ENCODE assay signal across 9 mouse cellular contexts in genomic region chr3:87972203-87972664, GRCm38 (mm10). TPM values are rescaled to one million over a fixed set of nuclear protein-coding genes. Genes with fewer than 3 reads are reported as not detected.
DNase-seq lines count a peak whose midpoint lies in the region; ATAC-seq lines count a peak whose summit lies in the region.
"Had no signal": no experiment of that assay in that cellular context is flagged by ENCODE, and none has a peak within 500 bp of the region (broad histone marks: within the 10 kb centered on the region; RNA-seq: fewer than 3 reads in every experiment).

No protein-coding gene starts in this region.

- peaks cover 44% of the 10 kb centered on the region for H3K4me1 ChIP-seq in heart, embryonic 15.5 days (replicated peaks)
- peaks cover 47% of the 10 kb centered on the region for H3K4me1 ChIP-seq in embryonic facial prominence, embryonic 12.5 days
- H3K4me1 ChIP-seq in intestine, embryonic 16.5 days (ENCODE audit: control insufficient read depth, insufficient read depth, low read length), result peaks cover 42% of the 10 kb centered on the region
- H3K4me1 ChIP-seq in neural tube, embryonic 11.5 days (ENCODE audit: control insufficient read depth, insufficient read depth, low read length), result peaks cover 38% of the 10 kb centered on the region

- H3K36me3 ChIP-seq in heart, embryonic 15.5 days, result 0 out of 2 replicates have a peak, but pooled peaks cover 2% of the 10 kb centered on the region
- H3K36me3 ChIP-seq in embryonic facial prominence, embryonic 12.5 days, result 0 out of 2 replicates have a peak, but pooled peaks cover 6% of the 10 kb centered on the region
- H3K36me3 ChIP-seq in intestine, embryonic 16.5 days (ENCODE audit: control insufficient read depth, insufficient read depth, low read length), result no peaks in the 10 kb centered on the region
- H3K36me3 ChIP-seq in neural tube, embryonic 11.5 days (ENCODE audit: control insufficient read depth, insufficient read depth, low read length), result peaks cover 4% of the 10 kb centered on the region

- H3K27me3 ChIP-seq in heart, embryonic 15.5 days, result peaks cover 18% of the 10 kb centered on the region
- H3K27me3 ChIP-seq in embryonic facial prominence, embryonic 12.5 days, result peaks cover 16% of the 10 kb centered on the region; the same call in 1 of the 2 replicates
- 0 out of 2 replicates have a peak, but pooled peaks cover 4% of the 10 kb centered on the region for H3K27me3 ChIP-seq in intestine, embryonic 16.5 days (replicated peaks; ENCODE audit: control insufficient read depth, insufficient read depth, low read length)
- no peaks in the 10 kb centered on the region for H3K27me3 ChIP-seq in neural tube, embryonic 11.5 days (ENCODE audit: control insufficient read depth, insufficient read depth, low read length)

- intact Hi-C loops in heart, postnatal 10 days (cut with DNase I), result no loop called here

- 27% methylated on average over 8 of the region's 8 CpGs for WGBS in heart, embryonic 15.5 days
- 5% methylated on average over 8 of the region's 8 CpGs for WGBS in embryonic facial prominence, embryonic 12.5 days
- whole genome bisulfite sequencing in intestine, embryonic 16.5 days, result 20% methylated on average over 8 of the region's 8 CpGs
- WGBS in neural tube, embryonic 11.5 days, result 3% methylated on average over 8 of the region's 8 CpGs

- peak overlapping the region; percentile 63 for H3K9ac ChIP-seq in heart, embryonic 15.5 days
- H3K9ac ChIP-seq in embryonic facial prominence, embryonic 12.5 days, result peak overlapping the region; percentile 71
- peak overlapping the region; percentile 82 for H3K9ac ChIP-seq in intestine, embryonic 16.5 days (ENCODE audit: low read depth, low read length)
- H3K9ac ChIP-seq in neural tube, embryonic 11.5 days (ENCODE audit: low read length), result peak overlapping the region; percentile 87

- H3K4me3 ChIP-seq in heart, embryonic 15.5 days, result peak overlapping the region; percentile 60
- peak overlapping the region; percentile 53 for H3K4me3 ChIP-seq in embryonic facial prominence, embryonic 12.5 days
- peak overlapping the region; percentile 64 for H3K4me3 ChIP-seq in intestine, embryonic 16.5 days (ENCODE audit: low read length)
- peak overlapping the region; percentile 82 for H3K4me3 ChIP-seq in neural tube, embryonic 11.5 days (ENCODE audit: low read depth, low read length)

- H3K27ac ChIP-seq in heart, embryonic 15.5 days, result no peak overlapping the region; the same call in 1 of the 2 replicates
- peak overlapping the region; percentile 42 for H3K27ac ChIP-seq in embryonic facial prominence, embryonic 12.5 days
- 0 out of 2 replicates have a peak overlapping the region, but pooled peaks have one; percentile 17 for H3K27ac ChIP-seq in intestine, embryonic 16.5 days (ENCODE audit: low read length)
- peak overlapping the region; percentile 90 for H3K27ac ChIP-seq in neural tube, embryonic 11.5 days (ENCODE audit: low read depth, low read length)

- peak overlapping the region; percentile 89 for H3K4me2 ChIP-seq in heart, embryonic 15.5 days
- H3K4me2 ChIP-seq in embryonic facial prominence, embryonic 12.5 days (replicated peaks), result peak overlapping the region; percentile 96
- H3K4me2 ChIP-seq in intestine, embryonic 16.5 days (ENCODE audit: low read depth, low read length), result peak overlapping the region; percentile 93
- peak overlapping the region; percentile 95 for H3K4me2 ChIP-seq in neural tube, embryonic 11.5 days (ENCODE audit: low read depth)

- DNase-seq in heart, postnatal 10 days, result no peak
- DNase-seq in neural tube, embryonic 11.5 days (ENCODE audit: low spot score), result peak; percentile 63
- no peak for DNase-seq in urinary bladder, postnatal 25 days (ENCODE audit: low spot score)
- no peak for DNase-seq in urinary bladder, adult 18-20 months (ENCODE audit: low spot score in 2 of 2)
- DNase-seq: cerebellum, adult 9-11 months had no signal

- H3K9me3 ChIP-seq in heart, embryonic 15.5 days (replicated peaks), result no peaks in the 10 kb centered on the region
- no peaks in the 10 kb centered on the region for H3K9me3 ChIP-seq in embryonic facial prominence, embryonic 12.5 days
- H3K9me3 ChIP-seq in intestine, embryonic 16.5 days (ENCODE audit: control insufficient read depth, low read length), result no peaks in the 10 kb centered on the region
- H3K9me3 ChIP-seq in neural tube, embryonic 11.5 days (ENCODE audit: control insufficient read depth, low read length), result no peaks in the 10 kb centered on the region

- no peak for ATAC-seq in heart, embryonic 15.5 days (replicated peaks; ENCODE audit: insufficient number of reproducible peaks, insufficient read depth, low FRiP score, low read depth)
- no peak for ATAC-seq in embryonic facial prominence, embryonic 12.5 days (ENCODE audit: insufficient number of reproducible peaks, insufficient read depth, low FRiP score, low TSS enrichment)
- ATAC-seq in intestine, embryonic 16.5 days, result no peak
- ATAC-seq in neural tube, embryonic 11.5 days (ENCODE audit: insufficient read depth, low FRiP score, low TSS enrichment), result no peak
- ATAC-seq in megakaryocyte progenitor cell, adult 5-6 weeks (replicated peaks; ENCODE audit: poor library complexity), result no peak

RNA-seq across cellular contexts. Expression of gene Nes, which starts 1.4 kb away (rescaled TPM):
- polyA plus RNA-seq in heart, embryonic 15.5 days (2015; fragmentation: Nextera tagmentation; extraction: Ambion mirVana), result 14.8 and 16.1 TPM in 2 replicates
- 10 to 100 TPM; 56.4 to 62.4 TPM for total RNA-seq in heart, postnatal 10 days (2021)
- 40.0 and 42.0 TPM in 2 replicates for polyA plus RNA-seq in embryonic facial prominence, embryonic 12.5 days (2016; fragmentation: Nextera tagmentation; extraction: Ambion mirVana)
- 9.4 and 10.3 TPM in 2 replicates for polyA plus RNA-seq in intestine, embryonic 16.5 days (2015; fragmentation: Nextera tagmentation; extraction: Ambion mirVana)
- polyA plus RNA-seq in neural tube, embryonic 11.5 days (2014; fragmentation: Nextera tagmentation; extraction: Ambion mirVana), result 59.5 and 60.2 TPM in 2 replicates
- total RNA-seq in megakaryocyte progenitor cell, adult 5-6 weeks (2015), result 0.02 TPM in 1 of 2 replicates, not detected in the other
- total RNA-seq in megakaryocyte progenitor cell, adult 5-6 weeks (2017), result 0.20 TPM in 1 of 2 replicates, not detected in the other

RNA-seq across cellular contexts. Expression of gene Crabp2, which starts 23.8 kb away (rescaled TPM):
- polyA plus RNA-seq in heart, embryonic 15.5 days (2015; fragmentation: Nextera tagmentation; extraction: Ambion mirVana), result 4.1 and 20.1 TPM in 2 replicates
- total RNA-seq in heart, postnatal 10 days (2021), result under 1 TPM; 0.57 to 0.81 TPM
- 467 and 481 TPM in 2 replicates for polyA plus RNA-seq in embryonic facial prominence, embryonic 12.5 days (2016; fragmentation: Nextera tagmentation; extraction: Ambion mirVana)
- 3.8 TPM in 2 replicates for polyA plus RNA-seq in intestine, embryonic 16.5 days (2015; fragmentation: Nextera tagmentation; extraction: Ambion mirVana)
- polyA plus RNA-seq in neural tube, embryonic 11.5 days (2014; fragmentation: Nextera tagmentation; extraction: Ambion mirVana), result 565 and 607 TPM in 2 replicates
- not detected in 2 replicates for total RNA-seq in megakaryocyte progenitor cell, adult 5-6 weeks (2015)
- total RNA-seq in megakaryocyte progenitor cell, adult 5-6 weeks (2017), result not detected in 2 replicates

RNA-seq across cellular contexts. Expression of gene Bcan, which starts 27.8 kb away (rescaled TPM):
- 0.24 and 0.34 TPM in 2 replicates for polyA plus RNA-seq in heart, embryonic 15.5 days (2015; fragmentation: Nextera tagmentation; extraction: Ambion mirVana)
- total RNA-seq in heart, postnatal 10 days (2021), result under 1 TPM in 1 of 2 experiments, not detected in 1; 0.17 TPM
- 0.15 and 0.39 TPM in 2 replicates for polyA plus RNA-seq in embryonic facial prominence, embryonic 12.5 days (2016; fragmentation: Nextera tagmentation; extraction: Ambion mirVana)
- polyA plus RNA-seq in intestine, embryonic 16.5 days (2015; fragmentation: Nextera tagmentation; extraction: Ambion mirVana), result 0.18 and 0.67 TPM in 2 replicates
- polyA plus RNA-seq in neural tube, embryonic 11.5 days (2014; fragmentation: Nextera tagmentation; extraction: Ambion mirVana), result 0.31 and 0.72 TPM in 2 replicates
- total RNA-seq in megakaryocyte progenitor cell, adult 5-6 weeks (2015), result not detected in 2 replicates
- not detected in 2 replicates for total RNA-seq in megakaryocyte progenitor cell, adult 5-6 weeks (2017)

RNA-seq across cellular contexts. Expression of gene Rrnad1, which starts 41.7 kb away (rescaled TPM):
- polyA plus RNA-seq in heart, embryonic 15.5 days (2015; fragmentation: Nextera tagmentation; extraction: Ambion mirVana), result 12.2 and 17.4 TPM in 2 replicates
- 1 to 10 TPM; 6.8 to 7.0 TPM for total RNA-seq in heart, postnatal 10 days (2021)
- 23.2 and 23.8 TPM in 2 replicates for polyA plus RNA-seq in embryonic facial prominence, embryonic 12.5 days (2016; fragmentation: Nextera tagmentation; extraction: Ambion mirVana)
- 14.2 and 14.3 TPM in 2 replicates for polyA plus RNA-seq in intestine, embryonic 16.5 days (2015; fragmentation: Nextera tagmentation; extraction: Ambion mirVana)
- 14.5 and 16.9 TPM in 2 replicates for polyA plus RNA-seq in neural tube, embryonic 11.5 days (2014; fragmentation: Nextera tagmentation; extraction: Ambion mirVana)
- total RNA-seq in megakaryocyte progenitor cell, adult 5-6 weeks (2015), result 10.3 and 11.1 TPM in 2 replicates
- total RNA-seq in megakaryocyte progenitor cell, adult 5-6 weeks (2017), result 13.2 and 16.2 TPM in 2 replicates

RNA-seq across cellular contexts. Expression of gene Isg20l2, which starts 42.1 kb away (rescaled TPM):
- 23.9 and 33.3 TPM in 2 replicates for polyA plus RNA-seq in heart, embryonic 15.5 days (2015; fragmentation: Nextera tagmentation; extraction: Ambion mirVana)
- 10 to 100 TPM; 16.2 to 18.9 TPM for total RNA-seq in heart, postnatal 10 days (2021)
- 75.4 and 80.1 TPM in 2 replicates for polyA plus RNA-seq in embryonic facial prominence, embryonic 12.5 days (2016; fragmentation: Nextera tagmentation; extraction: Ambion mirVana)
- 37.2 and 39.8 TPM in 2 replicates for polyA plus RNA-seq in intestine, embryonic 16.5 days (2015; fragmentation: Nextera tagmentation; extraction: Ambion mirVana)
- polyA plus RNA-seq in neural tube, embryonic 11.5 days (2014; fragmentation: Nextera tagmentation; extraction: Ambion mirVana), result 52.3 and 53.9 TPM in 2 replicates
- total RNA-seq in megakaryocyte progenitor cell, adult 5-6 weeks (2015), result 45.2 and 51.0 TPM in 2 replicates
- total RNA-seq in megakaryocyte progenitor cell, adult 5-6 weeks (2017), result 41.1 and 51.0 TPM in 2 replicates

Comparison
In these comparisons a context has a peak if more than half of its experiments do, and no peak if none do; other contexts are left out.
1. RNA of gene Crabp2, which starts 23.8 kb away (polyA plus RNA-seq): 565 to 607 TPM in neural tube, embryonic 11.5 days and 467 to 481 TPM in embryonic facial prominence, embryonic 12.5 days; 4.1 to 20.1 TPM in heart, embryonic 15.5 days and 3.8 TPM in intestine, embryonic 16.5 days; every median in the first group is over 10 times any median in the second.
2. Peak in every context shown above with its lines, with median percentiles within 50 percentile points of each other: H3K4me2 ChIP-seq, H3K4me3 ChIP-seq and H3K9ac ChIP-seq.